Mouse (Mus musculus) ovary, postnatal 14 days (tissue): ENCODE measurements around the gene Cngb1.
A peak's percentile ranks its signal among the peaks of the same experiment; 100 is the strongest.

Experiments
- DNase-seq: peaks from one replicate; pipeline ENCODE4 v3.0.0; 2022; ENCODE audit warnings: low spot score

Gene Cngb1

DNA sequence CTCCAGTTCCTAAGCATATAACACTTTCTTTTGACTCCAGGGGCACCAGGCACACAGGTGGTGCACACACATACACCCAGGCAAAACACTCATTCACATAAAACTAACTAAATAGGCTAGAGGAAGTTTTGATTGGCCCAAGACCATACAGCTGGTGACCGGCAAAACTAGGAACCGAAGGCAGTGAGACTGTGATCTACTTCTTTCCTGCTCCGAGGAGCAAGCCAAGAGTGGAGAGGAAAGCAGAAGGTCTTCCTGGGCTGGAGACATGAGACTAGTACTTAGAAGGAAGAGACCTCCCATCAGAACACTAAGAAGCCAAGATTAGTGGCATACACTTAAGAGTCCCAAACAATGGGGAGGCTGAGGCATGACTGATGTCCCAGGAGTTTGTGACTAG is 16.8 kb upstream of the Cngb1 start:
- DNase-seq: no peak

DNA sequence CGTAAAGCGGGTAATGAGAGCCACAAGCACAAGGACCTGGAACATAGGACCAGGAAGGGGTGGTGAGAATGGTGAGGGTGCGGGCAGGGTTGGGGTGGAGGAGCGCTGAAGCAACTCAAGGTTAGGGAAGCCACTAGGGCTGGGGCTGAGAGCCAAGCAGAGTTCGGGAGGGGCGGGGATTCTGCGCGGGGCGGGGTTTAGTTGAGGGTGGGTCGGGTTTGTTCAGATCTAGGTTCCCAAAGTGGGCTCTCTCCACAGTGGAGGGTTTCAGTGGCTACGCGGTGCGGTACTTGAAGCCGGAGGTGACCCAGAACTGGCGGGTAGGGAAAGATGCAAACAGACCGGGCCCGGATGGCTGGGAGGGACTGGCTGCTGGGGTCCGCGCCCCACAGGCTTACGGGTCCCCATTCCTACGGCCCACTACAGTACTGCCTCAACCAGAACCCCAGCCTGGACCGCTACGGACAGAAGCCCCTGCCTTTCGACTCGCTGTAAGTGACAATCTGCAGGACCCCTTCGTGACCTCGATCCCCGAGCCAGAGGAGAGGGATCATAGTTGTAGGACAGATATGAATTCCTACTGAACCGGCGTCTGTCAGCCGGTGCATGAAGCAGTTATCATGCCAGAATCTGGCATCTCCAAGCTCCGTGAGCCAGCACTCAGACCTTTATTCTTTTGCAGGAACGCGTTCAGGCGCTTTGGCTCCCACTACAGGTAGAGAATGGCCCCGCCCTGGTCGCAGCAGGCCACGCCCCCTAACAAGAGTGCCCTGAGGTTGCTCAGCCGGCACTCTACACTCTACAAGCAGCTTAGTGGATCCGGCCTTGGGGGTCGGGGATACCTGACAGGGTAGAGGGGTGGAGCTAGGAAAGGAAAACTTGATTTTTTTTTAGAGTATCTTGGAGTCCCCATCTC is 14.1 kb upstream of the Cngb1 start:
- peak; percentile 43 for DNase-seq

DNA sequence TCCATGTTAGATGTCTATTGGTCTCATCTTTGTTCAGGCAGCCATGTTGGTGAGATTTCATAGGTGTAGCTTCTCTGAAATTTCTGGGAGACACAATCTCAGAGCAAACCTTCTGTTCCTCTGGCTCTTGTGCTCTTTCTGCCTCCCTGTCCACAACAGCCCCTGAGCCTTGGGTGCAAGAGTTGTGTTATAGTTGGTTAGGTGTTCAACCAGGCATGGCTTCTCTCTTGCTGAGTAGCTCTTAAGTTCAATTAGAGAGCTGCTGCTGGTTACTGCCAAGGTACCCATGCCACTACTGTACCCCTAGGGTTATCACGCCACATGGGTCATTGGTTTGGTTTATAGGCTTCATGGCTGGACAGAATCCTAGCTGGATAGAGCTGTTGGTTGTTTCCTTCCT is 9.0 kb upstream of the Cngb1 start:
- DNase-seq: no peak

DNA sequence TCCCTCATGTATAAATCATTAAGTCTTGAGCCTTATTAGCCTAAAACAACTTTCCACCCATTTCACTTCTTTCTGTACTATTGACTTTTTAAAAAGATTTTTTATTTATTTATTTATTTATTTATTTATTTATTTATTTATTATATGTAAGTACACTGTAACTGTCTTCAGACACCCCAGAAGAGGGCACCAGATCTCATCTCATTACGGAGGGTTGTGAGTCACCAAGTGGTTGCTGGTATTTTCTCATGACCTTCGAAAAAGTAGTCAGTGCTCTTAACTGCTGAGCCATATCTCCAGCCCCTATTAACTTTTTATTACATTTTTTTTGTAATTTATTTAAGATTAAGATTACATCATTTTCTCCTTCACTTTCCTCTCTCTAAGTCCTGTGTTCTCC is 8.3 kb upstream of the Cngb1 start:
- no peak for DNase-seq

DNA sequence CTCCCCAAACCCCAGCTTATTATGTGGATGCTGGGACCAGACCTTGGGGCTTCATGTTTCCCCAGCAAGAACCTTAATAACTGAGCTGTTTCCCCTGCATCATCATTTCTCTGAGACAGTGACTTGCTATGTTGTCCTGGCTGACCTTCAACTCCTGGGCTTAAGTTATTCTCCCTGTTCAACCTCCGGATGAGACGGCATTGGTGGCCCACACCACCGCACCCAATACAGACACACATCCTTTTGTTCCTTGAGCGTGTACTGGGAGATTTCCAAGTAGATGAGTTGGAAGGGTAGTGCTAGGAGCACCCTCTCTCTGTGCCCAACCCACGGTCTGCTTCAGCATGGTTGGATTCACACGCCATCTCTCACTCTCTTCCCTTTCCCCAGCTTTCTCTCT is 7.5 kb upstream of the Cngb1 start:
- DNase-seq: no peak

DNA sequence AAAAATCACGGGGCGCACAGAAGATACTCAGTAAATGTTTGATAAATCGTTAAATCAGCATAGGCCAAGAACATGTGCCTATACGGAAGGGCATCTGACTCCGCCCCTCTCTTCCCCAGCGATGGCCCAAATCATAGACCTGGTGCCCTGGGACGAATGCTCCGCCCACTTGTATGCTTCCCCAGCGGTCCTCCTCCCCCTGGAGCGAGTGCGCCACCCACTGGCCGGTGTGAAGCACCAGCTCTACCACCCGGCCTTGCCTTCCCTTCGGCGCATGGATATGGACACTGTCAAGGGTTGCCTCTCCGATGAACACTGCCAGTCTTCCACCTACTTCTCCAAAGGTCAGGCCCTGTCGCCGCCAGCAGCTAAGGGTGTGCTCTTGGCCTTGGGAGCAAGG is 6.5 kb upstream of the Cngb1 start:
- no peak for DNase-seq

DNA sequence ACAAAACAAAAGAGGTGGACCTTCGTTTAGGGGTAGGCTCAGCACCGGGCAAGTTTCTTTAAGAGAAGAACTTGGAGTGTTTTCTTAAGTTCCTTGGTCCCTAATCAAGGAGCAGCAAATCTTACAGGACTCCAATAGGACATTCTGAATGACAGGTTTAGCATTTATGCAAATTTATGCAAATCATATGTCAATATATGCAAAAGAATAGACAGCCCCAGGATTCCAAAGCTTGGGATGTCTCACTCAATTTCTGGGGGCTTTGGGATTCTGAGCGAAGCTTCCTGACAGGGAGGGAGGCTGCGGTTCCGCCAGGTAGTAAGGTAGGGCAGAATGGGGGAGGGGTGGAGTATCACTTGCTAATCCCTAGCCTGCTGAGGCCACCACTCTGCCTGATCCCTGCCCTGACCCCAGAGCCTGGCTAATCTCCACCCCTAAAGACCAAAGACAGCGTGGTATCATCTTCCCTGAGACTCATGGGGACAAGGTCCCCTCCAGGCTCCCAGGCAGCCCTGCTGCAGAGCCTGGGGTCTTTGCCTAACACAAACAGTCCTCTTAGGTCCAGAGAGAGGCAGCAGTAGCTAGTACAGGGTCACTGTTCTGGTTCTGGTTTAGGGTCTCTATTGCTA is 4.1 kb upstream of the Cngb1 start, which contains the start of gene Tepp:
TSS of gene Tepp (plus strand) at position 225 of the 629 bp plus-strand sequence.
- no peak for DNase-seq

DNA sequence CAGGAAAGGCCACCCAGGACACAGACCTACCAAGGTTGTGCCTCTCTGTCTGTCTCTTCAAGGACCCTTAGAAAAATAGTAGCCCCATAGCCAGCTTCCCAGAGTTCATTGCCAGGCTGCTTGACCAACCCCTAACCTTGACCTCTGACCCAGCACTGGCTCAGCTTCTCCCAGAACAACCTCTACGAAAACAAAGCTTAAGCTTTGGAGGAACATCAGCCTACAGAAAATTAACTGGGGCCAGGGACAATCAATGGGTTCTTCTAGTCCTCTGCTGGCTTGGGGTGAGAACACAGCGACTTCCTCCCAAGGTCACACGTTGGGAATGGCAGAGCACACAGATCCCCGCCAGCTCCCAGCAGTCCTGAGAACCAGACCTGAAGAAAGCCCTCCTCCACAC is 859 bp downstream of the Cngb1 start:
- no peak for DNase-seq

DNA sequence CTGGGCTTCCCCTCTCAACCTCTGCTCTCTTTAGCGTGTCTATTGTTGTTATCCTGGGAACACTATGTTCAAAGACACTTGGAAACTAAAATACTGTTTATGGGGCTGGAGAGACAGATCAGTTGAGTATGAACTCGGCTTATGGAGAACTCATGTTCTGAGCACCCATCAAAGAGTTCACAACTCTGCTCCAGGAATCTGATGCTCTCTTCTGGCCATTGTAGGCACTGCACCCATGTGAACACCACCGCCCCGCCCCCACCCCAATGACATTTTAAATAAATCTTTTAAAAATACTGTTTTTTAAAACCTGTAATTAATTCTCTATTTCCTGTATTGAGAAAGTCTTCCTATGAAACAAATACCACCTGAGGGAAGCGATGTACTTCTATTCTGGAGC is 4.0 kb downstream of the Cngb1 start:
- DNase-seq: peak; percentile 27

DNA sequence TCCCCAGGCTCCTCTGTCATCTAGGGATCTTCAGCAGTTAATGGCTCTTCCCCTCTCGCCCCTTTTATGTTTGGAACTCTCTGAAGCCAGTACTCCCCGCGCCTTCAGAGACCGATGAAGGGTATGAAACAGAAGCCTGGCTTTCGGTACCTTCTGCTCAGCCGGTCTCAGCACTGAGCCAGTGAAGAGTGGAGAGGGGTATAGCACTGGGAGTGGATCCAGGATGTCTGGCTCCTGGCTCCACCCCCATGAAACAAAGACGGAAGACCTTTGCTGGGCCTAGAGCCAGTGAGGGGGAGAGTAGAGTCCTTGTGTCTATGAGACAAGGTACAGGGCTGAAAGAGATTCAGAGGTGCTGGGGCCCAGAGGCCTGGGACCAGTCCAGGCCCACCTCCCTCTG is 12.5 kb downstream of the Cngb1 start:
- peak; percentile 48 for DNase-seq

DNA sequence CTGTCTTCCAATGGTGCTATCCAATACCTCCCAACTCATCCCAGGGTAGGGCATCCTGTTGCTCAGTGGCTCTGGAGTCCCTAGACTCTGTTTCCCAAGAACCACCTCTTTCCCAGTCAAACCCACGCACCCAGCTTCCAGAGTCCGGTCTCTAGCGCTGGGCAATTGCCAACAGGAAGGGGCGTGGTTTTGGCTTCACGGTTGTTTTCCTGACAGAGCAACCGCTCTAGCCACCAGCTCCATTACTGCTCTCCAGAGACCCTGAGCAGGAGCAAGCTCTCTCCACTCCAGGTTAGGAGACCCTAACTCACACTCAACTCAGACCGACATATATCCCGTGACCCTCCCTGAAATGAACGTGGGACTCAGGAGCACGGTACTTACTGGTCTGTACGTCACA is 13.2 kb downstream of the Cngb1 start:
- peak; percentile 90 for DNase-seq

DNA sequence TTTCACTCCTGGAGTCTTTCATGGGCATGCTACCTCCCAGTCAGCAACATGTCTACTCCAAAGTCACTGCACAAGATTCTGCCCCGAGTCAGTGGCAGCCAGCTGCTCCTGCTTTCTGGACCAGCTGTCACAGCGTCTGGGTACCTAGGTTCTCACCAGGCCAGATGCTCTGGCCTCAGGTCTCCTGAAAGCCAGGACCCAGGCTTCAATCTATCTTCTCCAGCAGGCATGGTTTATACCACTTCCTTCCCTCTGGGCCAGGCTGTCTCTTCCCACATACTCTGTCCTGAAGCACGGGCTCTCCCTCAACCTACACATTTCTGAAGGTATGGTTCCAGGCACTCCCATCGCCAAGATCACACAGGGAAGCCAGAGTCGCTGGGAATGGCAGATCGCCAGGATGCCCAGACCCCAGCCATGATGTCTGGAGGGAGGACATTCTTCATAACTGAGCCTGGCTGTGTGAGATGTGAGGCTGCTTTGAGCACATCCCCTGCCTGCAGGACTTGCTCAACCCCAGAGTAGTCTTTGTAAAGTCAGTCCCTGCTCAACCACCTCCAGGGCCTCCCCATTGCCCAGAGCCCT is 17.2 kb downstream of the Cngb1 start:
- DNase-seq: no peak

DNA sequence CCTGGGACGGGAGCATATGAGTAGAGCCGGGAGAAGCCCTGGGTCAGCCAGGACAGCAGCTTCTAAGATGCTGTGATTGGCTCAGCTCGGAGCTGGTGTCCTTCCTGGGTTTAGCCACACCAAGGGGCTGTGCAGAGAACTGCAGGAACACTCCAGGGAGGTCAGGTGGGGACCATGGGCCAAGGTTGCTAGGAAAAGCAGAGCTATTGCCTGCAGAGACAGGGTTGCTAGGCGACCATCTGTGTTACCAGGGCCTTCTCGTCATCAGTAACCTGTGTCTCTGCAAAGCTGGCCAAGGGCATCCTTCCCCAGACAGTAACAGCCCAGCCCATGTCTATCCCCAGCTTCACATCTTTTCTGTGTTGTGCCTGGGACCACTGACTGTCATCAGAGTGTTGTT is 24.9 kb downstream of the Cngb1 start:
- no peak for DNase-seq

DNA sequence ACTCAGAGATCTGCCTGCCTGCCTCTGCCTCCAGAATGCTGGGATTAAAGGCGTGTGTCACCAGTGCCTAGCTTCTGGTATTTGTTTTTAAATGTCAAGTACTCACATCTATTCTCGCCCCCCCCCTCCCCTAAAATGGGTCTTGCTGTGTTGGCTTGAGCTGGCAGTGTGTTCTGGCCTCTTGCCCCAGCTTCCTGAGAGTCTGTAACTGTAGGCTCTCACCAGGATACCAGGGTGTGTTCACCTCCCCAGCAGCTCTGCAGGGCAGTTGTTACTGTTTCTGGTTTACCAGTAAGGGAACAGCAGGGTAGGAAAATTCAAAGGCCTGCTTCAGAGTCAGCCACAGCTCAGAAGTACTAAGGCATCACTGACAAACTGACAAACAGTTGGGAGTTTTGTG is 33.5 kb downstream of the Cngb1 start:
- DNase-seq: no peak

DNA sequence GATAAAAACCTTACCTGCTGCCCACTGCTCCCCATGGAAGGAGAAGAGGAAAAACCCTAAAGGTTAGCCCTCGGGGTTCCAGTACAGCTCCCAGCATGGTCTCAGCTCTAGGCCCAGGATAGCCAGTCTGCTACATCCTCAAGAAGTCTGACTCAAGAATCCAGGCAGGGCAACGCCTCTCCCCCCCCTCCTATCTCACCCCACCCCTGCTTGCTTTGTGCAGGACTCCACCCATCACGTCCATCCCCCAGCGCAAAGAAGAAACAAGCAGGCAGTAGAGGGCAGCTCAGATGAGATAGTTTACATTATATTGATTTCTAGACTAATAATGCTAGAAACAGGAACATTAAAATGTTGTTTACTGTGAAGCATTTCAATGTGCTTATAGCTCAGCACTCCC is 34.5 kb downstream of the Cngb1 start:
- no peak for DNase-seq

DNA sequence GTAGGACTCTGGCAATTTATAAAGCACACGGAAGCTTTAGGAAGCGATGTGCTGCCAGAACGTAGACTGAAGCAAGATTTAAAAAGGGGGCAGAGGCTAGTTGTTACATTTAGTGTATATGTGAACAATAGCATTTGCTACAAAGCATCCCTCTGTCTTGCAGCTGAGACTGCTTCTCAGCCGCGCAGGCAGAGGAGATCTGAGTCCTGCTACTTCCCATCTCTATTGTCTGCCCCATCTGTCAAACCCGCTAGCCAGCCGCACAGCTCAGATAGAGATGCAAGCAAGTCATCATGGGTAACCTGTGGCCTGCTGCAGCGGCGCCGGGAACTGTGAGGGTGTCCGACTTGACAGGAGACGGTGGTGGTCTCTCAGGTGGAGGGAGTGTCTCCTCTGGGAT is 35.9 kb downstream of the Cngb1 start:
- no peak for DNase-seq

DNA sequence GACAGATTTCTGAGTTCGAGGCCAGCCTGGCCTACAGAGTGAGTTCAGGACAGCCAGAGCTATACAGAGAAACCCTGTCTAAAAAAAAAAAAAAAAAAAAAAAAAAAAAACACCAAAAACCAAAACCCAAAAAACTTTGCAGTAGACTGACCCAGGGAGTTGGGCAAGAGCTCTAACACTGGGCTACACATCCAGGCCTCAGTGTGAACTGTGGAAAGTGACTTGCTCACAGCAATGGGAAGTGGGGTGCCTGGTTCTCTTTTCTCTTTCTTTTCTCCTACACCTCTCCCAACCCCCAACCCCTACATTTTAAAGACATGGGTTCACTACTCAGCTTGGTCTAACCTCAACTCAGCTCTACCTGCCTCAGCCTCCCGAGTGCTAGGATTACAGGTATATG is 44.2 kb downstream of the Cngb1 start:
- DNase-seq: no peak

DNA sequence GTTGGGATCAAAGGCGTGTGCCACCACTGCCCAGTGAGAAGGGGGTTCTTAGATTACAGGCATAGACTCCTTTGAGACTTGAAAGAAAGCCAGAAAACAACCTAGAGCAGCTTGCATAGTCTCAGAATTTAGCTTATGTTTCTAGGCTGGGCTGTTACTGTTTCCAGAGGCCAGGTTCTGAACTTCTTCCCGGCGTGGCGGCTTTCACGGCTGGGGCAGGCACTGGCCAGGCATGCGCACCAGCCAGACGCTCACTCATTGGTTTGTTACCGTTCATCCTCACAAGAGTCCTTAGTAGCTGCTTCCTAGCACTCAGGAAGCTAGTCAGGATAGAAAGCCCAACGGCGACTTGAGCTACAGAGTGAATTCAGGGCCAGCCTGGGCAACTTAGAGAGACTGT is 50.8 kb downstream of the Cngb1 start:
- DNase-seq: no peak

DNA sequence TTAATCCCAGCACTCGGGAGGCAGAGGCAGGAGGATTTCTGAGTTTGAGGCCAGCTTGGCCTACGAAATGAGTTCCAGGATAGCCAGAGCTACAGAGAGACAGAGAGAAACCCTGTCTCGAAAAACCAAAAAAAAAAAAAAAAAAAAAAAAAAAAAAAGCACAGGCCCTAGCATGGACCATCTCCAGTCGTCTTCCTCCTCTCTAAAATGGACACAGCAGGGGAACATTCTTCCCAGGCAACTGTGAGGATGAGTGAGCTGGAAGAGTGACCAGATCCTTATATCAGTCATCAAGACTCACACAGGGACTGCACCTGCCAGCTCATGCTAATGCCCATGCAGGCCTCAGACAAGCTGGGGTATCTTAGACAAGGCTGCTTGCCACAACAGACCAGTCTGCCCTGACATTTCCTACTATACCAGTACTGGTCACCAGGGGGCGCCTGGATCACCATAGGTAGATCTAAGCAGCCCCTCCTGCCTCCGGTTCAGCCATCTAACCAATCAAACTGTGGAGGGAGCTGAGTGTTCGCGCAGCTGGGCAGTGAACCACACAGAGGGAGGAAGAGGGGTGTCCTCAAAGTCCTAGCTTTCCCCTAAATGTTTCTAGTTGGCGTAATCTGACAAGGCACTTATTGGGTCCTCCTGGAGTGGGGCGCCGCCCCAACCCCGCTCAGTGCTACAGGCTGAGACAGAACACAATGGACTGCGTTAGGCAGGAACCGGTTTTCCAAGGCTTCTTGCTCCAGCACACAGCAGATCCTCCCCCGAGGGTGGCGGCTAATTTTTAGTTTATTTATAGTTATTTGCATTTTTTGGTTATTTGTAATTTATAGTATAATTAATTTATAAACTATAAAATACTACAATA is 51.6 kb downstream of the Cngb1 start:
- DNase-seq: peak; percentile 98

DNA sequence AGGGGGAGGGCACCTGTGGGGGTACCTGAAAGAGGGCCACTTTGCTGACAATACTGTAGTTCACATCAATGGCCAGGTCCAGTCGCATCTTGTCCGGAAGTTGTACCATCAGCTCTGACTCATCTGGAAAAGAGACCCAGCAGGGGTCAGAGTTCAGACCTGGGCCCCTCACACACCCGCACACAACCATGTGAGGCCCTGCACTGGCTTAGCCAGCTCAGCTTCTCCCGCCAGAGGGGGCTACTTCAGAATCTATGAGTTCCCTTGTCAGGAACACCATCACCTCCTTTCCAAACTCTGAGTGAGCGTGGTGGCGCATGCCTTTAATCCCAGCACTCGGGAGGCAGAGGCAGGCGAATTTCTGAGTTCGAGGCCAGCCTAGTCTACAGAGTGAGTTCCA is 54.3 kb downstream of the Cngb1 start:
- DNase-seq: no peak

DNA sequence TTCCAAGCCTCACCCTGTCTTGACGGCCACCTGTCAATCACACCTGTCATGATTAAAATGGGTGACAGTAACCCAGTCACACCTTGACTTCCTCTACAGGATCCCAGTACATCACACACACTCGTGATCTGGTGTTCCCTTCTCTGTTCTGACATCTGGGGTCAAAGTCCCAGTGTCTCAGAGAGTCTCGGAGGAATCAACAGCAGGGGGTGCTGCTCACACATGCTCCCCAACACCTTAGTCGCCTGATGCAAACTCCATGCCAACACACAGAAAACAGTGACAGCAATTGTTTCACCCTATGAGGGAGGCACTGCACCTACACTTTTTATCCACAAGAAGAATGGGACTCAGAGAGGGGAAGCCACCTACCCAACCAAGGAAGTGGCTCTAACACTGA is 56.5 kb downstream of the Cngb1 start:
- DNase-seq: no peak

DNA sequence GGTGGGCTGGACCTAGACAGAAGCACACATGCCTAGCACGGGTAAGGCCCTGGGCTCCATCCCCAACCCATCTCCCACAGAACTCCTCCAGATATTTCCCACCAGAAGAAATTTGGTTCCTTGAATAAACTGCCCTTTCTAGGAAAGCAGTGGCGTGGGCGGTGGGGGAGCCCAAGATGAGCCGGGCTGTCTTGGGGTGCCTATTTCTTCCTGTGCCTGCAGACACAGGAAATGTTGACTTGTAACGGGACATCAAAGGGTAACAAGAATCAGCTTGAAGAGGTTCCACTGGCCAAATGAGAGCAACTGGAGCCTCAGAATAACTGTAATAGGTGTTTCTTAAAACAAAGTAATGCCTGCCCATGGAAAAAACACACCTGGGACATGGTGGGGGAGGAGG is 59.1 kb downstream of the Cngb1 start:
- DNase-seq: no peak
